Mouse (Mus musculus) embryonic facial prominence, embryonic 10.5 days (tissue): ENCODE measurements around the gene Iars2. TPM values are rescaled to one million over a fixed set of nuclear protein-coding genes. Genes with fewer than 3 reads are reported as not detected.

Experiments
- DNase-seq: peaks from one replicate; pipeline ENCODE4 v3.0.0-alpha.2; 2017; ENCODE audit warnings: low spot score
- H3K27ac ChIP-seq: fragments of 300-500 bp; sonication (generic); replicated peaks from 2 replicates; pipeline ENCODE4 v1.5.1; 2016; ENCODE audit warnings: mild to moderate bottlenecking
- H3K27me3 ChIP-seq: fragments of 300-500 bp; sonication (generic); replicated peaks from 2 replicates; pipeline ENCODE4 v1.6.1; 2016; ENCODE audit warnings: low read depth, mild to moderate bottlenecking; ENCODE audit not compliant: poor library complexity, severe bottlenecking
- H3K36me3 ChIP-seq: fragments of 300-500 bp; sonication (generic); replicated peaks from 2 replicates; pipeline ENCODE4 v1.6.1; 2016; ENCODE audit warnings: mild to moderate bottlenecking, moderate library complexity
- H3K4me1 ChIP-seq: fragments of 300-500 bp; sonication (generic); 2 replicates; pipeline ENCODE4 v1.6.1; 2016
- H3K4me3 ChIP-seq: fragments of 300-500 bp; sonication (generic); 2 replicates; pipeline ENCODE4 v1.5.1; 2016; ENCODE audit warnings: mild to moderate bottlenecking, moderate library complexity
- H3K9me3 ChIP-seq: fragments of 300-500 bp; sonication (generic); 2 replicates; pipeline ENCODE4 v1.6.1; 2016; ENCODE audit warnings: mild to moderate bottlenecking
- WGBS: fragments of 180-500 bp; shearing (Covaris S2); methylation state at CpG from one replicate; pipeline ENCODE4 v1.1.7; 2016; 5-methylcytosine and 5-hydroxymethylcytosine counted together
- polyA plus RNA-seq: library from polyadenylated mRNA; unstranded; fragments of >200 nt; fragmentation: Nextera tagmentation; extraction: Ambion mirVana; gene quantifications from 2 replicates; pipeline ENCODE4 v1.2.1, GENCODE M21; 2016

Gene Iars2
- polyA plus RNA-seq, 1 experiment from 2014 or later = 25.0 TPM

GRCm38 (mm10) chr1:185270403-185271097, 58.6 kb downstream of the Iars2 start:
- Histone ChIP-seq H3K4me3 (no peak overlapping the region), H3K36me3 (peaks cover 72% of the 10 kb centered on the region), H3K27me3 (no peaks in the 10 kb centered on the region), H3K27ac (no peak overlapping the region), H3K4me1 (no peaks in the 10 kb centered on the region), H3K9me3 (no peaks in the 10 kb centered on the region)
- 93% methylated on average over 8 of the region's 8 CpGs for WGBS
- DNase-seq = no peak

DNA sequence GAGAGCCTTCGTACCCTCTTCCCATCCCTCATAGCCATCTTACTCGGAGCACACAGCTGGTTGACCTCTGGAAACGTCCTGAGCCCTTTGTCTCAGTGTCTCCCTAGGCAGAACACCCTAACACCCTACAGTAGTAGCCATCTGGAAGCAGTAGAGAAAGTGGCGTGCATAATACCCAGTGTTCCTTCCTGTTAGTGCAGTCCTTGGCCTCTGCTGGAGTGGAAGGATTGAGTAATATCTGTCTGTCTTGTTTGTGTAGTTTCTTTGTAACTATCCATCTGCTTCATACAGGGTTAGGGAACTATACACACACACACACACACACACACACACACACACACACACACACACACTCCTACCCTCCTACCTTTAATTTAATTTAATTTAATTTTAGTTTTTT, 60.5 kb downstream of the Iars2 start:
- peaks cover 85% of the 10 kb centered on the region for H3K36me3 ChIP-seq
- no peak for DNase-seq

GRCm38 (mm10) chr1:185262565-185262964, 66.6 kb downstream of the Iars2 start:
- peak; percentile 48 for DNase-seq
- Histone ChIP-seq H3K27me3 (no peaks in the 10 kb centered on the region), H3K27ac (no peak overlapping the region), H3K4me1 (no peaks in the 10 kb centered on the region), H3K4me3 (no peak overlapping the region), H3K36me3 (peaks cover 83% of the 10 kb centered on the region), H3K9me3 (no peaks in the 10 kb centered on the region)
- WGBS = 60% methylated on average over 14 of the region's 14 CpGs

More for the DNA sequence above, 60.5 kb downstream of the Iars2 start:
- H3K4me3 ChIP-seq = no peak overlapping the region
- no peaks in the 10 kb centered on the region for H3K9me3 ChIP-seq
- no peak overlapping the region for H3K27ac ChIP-seq
- 82% methylated on average over 4 of the region's 4 CpGs for WGBS
- H3K27me3 ChIP-seq = no peaks in the 10 kb centered on the region
- H3K4me1 ChIP-seq = no peaks in the 10 kb centered on the region

DNA sequence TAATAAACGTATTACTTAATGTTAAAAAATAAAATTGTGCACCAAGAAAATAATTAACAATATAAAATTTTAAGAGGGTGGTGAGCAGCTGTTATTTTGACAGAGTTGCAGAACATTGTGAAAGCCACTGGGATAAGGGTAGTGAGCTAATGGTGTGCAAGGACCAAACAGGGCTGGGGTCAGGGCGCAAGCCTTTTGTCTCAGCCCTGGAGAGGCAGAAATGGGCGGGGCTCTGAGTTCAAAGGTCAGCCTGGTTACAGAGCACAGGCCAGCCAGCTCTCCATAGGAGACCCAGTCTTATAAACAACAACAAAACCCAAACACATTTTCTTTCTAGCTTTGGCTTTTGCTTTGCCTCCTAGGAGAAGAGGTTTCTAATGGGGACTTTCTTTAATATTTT, 72.4 kb downstream of the Iars2 start:
- DNase-seq = peak; percentile 51
- no peaks in the 10 kb centered on the region for H3K9me3 ChIP-seq
- 45% methylated on average over 3 of the region's 3 CpGs for WGBS
- no peak overlapping the region for H3K4me3 ChIP-seq
- H3K36me3 ChIP-seq = peaks cover 62% of the 10 kb centered on the region
- H3K27me3 ChIP-seq = no peaks in the 10 kb centered on the region
- peaks cover 9% of the 10 kb centered on the region for H3K4me1 ChIP-seq
- no peak overlapping the region for H3K27ac ChIP-seq

GRCm38 (mm10) chr1:185255336-185255735, 73.9 kb downstream of the Iars2 start:
- Histone ChIP-seq H3K4me1 (peaks cover 9% of the 10 kb centered on the region), H3K4me3 (no peak overlapping the region), H3K36me3 (peaks cover 62% of the 10 kb centered on the region), H3K27ac (no peak overlapping the region), H3K27me3 (no peaks in the 10 kb centered on the region), H3K9me3 (no peaks in the 10 kb centered on the region)
- DNase-seq = no peak
- WGBS = 94% methylated on average over 12 of the region's 12 CpGs

GRCm38 (mm10) chr1:185253140-185253892, 75.9 kb downstream of the Iars2 start:
- peaks cover 69% of the 10 kb centered on the region for H3K36me3 ChIP-seq
- DNase-seq = no peak

DNA sequence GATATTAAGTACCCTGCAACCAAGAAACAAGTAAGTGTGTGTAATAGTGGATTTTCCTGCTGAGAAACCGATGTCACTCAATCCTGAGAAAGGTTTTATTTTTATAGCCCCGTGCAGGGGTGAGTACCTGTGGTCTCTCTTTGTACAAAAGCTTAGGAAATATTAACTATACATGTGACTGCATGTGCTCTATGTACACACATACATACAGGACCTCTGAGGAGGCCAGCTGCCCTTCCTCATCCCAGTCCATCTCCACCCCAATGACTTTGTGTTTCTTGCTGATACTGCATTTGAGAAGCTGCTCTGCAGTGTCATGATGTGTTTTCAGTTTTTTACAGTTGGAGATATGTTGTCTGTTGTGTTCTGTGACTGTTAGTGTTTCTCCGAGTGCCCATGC, 76.8 kb downstream of the Iars2 start:
- Histone ChIP-seq H3K4me3 (no peak overlapping the region), H3K27me3 (no peaks in the 10 kb centered on the region), H3K36me3 (peaks cover 78% of the 10 kb centered on the region), H3K4me1 (peaks cover 9% of the 10 kb centered on the region), H3K9me3 (no peaks in the 10 kb centered on the region), H3K27ac (no peak overlapping the region)
- 90% methylated on average over 3 of the region's 3 CpGs for WGBS
- DNase-seq = no peak

More at GRCm38 (mm10) chr1:185253140-185253892, 75.9 kb downstream of the Iars2 start:
- H3K9me3 ChIP-seq = no peaks in the 10 kb centered on the region
- WGBS = 84% methylated on average over 12 of the region's 12 CpGs
- H3K4me3 ChIP-seq = no peak overlapping the region
- peaks cover 9% of the 10 kb centered on the region for H3K4me1 ChIP-seq
- H3K27me3 ChIP-seq = no peaks in the 10 kb centered on the region
- no peak overlapping the region for H3K27ac ChIP-seq

DNA sequence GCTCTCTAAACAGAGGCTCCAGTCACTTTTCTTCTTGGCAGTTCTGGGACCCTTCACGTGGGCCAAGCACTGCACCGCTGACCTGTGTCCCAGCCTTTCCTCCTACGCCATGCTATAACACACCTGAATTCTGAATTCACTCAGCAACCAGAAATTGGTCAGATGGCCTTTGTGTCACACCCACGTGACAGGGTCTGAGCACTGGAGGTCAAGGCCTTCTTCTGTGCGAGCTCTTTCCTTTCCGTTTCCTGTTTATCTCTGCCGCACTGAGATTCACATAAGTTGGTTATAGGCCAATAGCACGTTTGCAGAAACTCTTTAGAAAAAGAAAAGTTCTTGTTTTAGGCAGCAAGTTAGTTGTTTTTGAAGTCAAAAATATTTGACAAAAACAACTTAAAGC, 80.5 kb downstream of the Iars2 start:
- no peak overlapping the region for H3K4me3 ChIP-seq
- H3K36me3 ChIP-seq = peaks cover 79% of the 10 kb centered on the region
- H3K27me3 ChIP-seq = no peaks in the 10 kb centered on the region
- no peaks in the 10 kb centered on the region for H3K4me1 ChIP-seq
- no peak for DNase-seq
- no peaks in the 10 kb centered on the region for H3K9me3 ChIP-seq
- no peak overlapping the region for H3K27ac ChIP-seq
- WGBS = 89% methylated on average over 8 of the region's 8 CpGs

- Histone ChIP-seq H3K4me3 (no peak overlapping the region), H3K36me3 (peaks cover 76% of the 10 kb centered on the region), H3K4me1 (no peaks in the 10 kb centered on the region), H3K27me3 (no peaks in the 10 kb centered on the region), H3K9me3 (no peaks in the 10 kb centered on the region), H3K27ac (no peak overlapping the region)
- DNase-seq = no peak
- WGBS = 90% methylated on average over 20 of the region's 20 CpGs
Observed at GRCm38 (mm10) chr1:185247429-185248085, 81.6 kb downstream of the Iars2 start.

DNA sequence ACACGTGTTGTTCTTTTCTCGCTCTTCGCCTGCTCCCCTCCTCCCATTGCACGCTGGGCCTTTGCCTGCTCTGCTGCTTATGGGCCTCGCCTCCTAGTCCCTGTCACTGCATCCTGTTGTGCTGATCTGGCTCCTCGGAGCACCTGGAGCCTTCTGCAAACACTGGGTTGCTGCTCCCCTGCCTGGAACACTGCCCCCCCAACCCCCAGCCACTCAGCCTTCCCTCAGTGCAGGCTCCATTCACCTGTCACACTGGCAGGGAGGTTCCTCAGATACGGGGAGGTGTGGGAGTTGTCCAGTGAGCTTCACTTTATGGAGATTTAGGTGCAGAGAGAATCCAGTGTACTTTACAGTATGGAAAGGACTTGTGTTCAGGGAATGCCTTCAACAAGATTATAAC, 83.7 kb downstream of the Iars2 start:
- Histone ChIP-seq H3K4me1 (no peaks in the 10 kb centered on the region), H3K4me3 (no peak overlapping the region), H3K9me3 (no peaks in the 10 kb centered on the region), H3K27me3 (no peaks in the 10 kb centered on the region), H3K36me3 (peaks cover 74% of the 10 kb centered on the region), H3K27ac (no peak overlapping the region)
- DNase-seq = no peak
- WGBS = 75% methylated on average over 7 of the region's 7 CpGs

DNA sequence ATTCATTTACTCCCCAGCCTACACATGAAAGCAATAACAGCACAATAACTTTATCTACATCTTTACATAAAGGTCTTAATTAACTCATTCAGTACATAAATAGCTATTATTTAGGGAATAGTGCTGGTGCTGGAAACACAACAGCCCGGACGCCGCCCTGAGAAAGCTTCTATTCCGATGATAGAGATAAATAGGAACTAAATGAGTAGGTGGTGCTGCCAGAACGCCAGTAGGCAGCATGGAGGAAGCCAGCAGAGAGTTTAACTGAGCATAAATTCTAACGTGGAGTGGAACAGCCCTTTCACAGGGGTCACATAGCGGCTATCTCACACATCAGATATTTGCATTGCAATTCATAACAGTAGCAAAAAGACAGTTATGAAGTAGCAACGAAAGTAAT, 86.2 kb downstream of the Iars2 start:
- H3K36me3 ChIP-seq = peaks cover 67% of the 10 kb centered on the region
- H3K4me3 ChIP-seq = no peak overlapping the region
- H3K27ac ChIP-seq = no peak overlapping the region
- no peaks in the 10 kb centered on the region for H3K27me3 ChIP-seq
- no peaks in the 10 kb centered on the region for H3K4me1 ChIP-seq
- 90% methylated on average over 8 of the region's 8 CpGs for WGBS
- DNase-seq = no peak
- no peaks in the 10 kb centered on the region for H3K9me3 ChIP-seq

GRCm38 (mm10) chr1:185236530-185236929, 92.7 kb downstream of the Iars2 start:
- Histone ChIP-seq H3K27ac (no peak overlapping the region), H3K4me3 (no peak overlapping the region), H3K36me3 (peaks cover 54% of the 10 kb centered on the region), H3K9me3 (no peaks in the 10 kb centered on the region), H3K4me1 (no peaks in the 10 kb centered on the region), H3K27me3 (no peaks in the 10 kb centered on the region)
- 86% methylated on average over 4 of the region's 4 CpGs for WGBS
- no peak for DNase-seq
